Mouse (Mus musculus) spleen, postnatal 14 days (tissue): ENCODE results near the gene Fam171a2.

ENCODE experiments used
- DNase-seq, 2 experiments: peaks; one replicate each; pipeline ENCODE4 v3.0.0; 2021 to 2022; ENCODE audit warnings: low spot score in 2 of 2

The Fam171a2 gene

GRCm38 (mm10) chr11:102453131-102453530 lies 5.6 kb upstream of the Fam171a2 start:
- no peak for DNase-seq

GRCm38 (mm10) chr11:102449043-102450008 lies 1.8 kb upstream of the Fam171a2 start:
- no peak for DNase-seq

GRCm38 (mm10) chr11:102448327-102448726 lies 845 bp upstream of the Fam171a2 start:
- DNase-seq, result no peak

- no peak for DNase-seq
These were observed 661 bp downstream of the Fam171a2 start for GRCm38 (mm10) chr11:102446581-102447461.

- no peak for DNase-seq
These were observed 1.6 kb downstream of the Fam171a2 start for GRCm38 (mm10) chr11:102445891-102446361.

GRCm38 (mm10) chr11:102445264-102445890 lies 2.1 kb downstream of the Fam171a2 start:
- DNase-seq, result no peak

GRCm38 (mm10) chr11:102444781-102445180 lies 2.7 kb downstream of the Fam171a2 start:
- no peak for DNase-seq

GRCm38 (mm10) chr11:102444321-102444720 lies 3.2 kb downstream of the Fam171a2 start:
- DNase-seq, result no peak

- DNase-seq, result no peak
These were observed 3.7 kb downstream of the Fam171a2 start for GRCm38 (mm10) chr11:102443740-102444139.

GRCm38 (mm10) chr11:102442089-102442488 lies 5.4 kb downstream of the Fam171a2 start:
- no peak for DNase-seq

- DNase-seq, result no peak
These were observed 6.0 kb downstream of the Fam171a2 start for GRCm38 (mm10) chr11:102441434-102441833.

- no peak for DNase-seq
These were observed 7.2 kb downstream of the Fam171a2 start for GRCm38 (mm10) chr11:102440255-102440654.

- DNase-seq, result no peak
These were observed 8.1 kb downstream of the Fam171a2 start for GRCm38 (mm10) chr11:102439093-102440082.

GRCm38 (mm10) chr11:102438212-102439092 lies 9.0 kb downstream of the Fam171a2 start:
- peak; percentile 52 to 67 for DNase-seq

- DNase-seq, result no peak
These were observed 10.1 kb downstream of the Fam171a2 start for GRCm38 (mm10) chr11:102437120-102438061.

GRCm38 (mm10) chr11:102436471-102436790 lies 11.1 kb downstream of the Fam171a2 start:
- no peak for DNase-seq

GRCm38 (mm10) chr11:102435754-102436470 lies 11.6 kb downstream of the Fam171a2 start:
- DNase-seq, result no peak
